Mouse (Mus musculus) frontal cortex, postnatal 25 days (tissue): ENCODE data around the gene Ctc1.
A peak's percentile ranks its signal among the peaks of the same experiment; 100 is the strongest.
"Not testable (repeated sequence)": the region's sequence is repeated elsewhere in the genome, so short reads cannot be mapped to it uniquely, and the experiment has no call there.

Experiments
- DNase-seq, 2 experiments: peaks; one replicate each; pipeline ENCODE4 v3.0.0; 2022; ENCODE audit warnings: low spot score in 2 of 2

Ctc1 gene

DNA sequence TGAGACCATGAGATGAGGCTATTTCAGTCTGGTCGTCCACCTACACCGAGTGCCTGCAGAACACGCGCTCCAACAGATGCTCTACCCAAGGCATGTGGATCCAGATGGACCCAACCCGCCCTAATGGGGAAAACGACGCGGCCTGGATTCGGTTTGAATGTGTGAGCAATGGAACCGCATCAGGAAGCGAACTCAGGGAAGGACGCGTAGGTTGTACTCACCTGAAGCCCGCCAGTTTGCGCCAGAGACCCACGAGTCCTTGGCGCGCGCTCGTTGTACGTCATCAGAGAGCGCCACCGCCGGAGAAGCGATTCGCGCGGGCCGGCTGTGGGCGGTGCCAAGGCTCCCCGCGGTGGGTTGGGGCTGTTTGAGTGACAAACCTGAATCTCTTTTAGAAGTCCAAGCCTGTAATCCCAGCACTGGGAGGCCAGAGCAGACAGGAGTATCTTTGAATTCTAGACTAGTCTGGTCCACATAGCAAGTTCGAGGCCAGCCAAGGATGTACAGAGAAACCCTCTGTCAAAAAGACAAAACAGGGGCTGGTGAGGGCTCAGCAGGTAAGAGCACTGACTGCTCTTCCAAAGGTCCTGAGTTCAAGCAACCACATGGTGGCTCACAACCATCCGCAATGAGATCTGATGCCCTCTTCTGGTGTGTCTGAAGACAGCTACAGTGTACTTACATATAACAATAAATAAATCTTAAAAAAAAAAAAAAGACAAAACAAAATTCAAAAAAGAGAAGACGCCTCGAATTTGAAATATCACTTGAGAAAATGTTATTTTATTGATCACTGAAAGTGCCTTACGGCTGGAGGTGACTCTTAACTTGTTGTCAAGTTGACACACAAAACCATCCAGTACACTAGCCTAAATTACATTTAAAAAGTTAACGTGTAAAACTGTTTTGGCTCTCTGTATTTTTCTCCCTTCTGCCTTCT lies 7.3 kb upstream of the Ctc1 start, which contains the start of gene Pfas:
Gene Pfas (minus strand): TSS at position 279 of the 940 bp plus-strand sequence.
- peak; percentile 87 to 88 for DNase-seq

DNA sequence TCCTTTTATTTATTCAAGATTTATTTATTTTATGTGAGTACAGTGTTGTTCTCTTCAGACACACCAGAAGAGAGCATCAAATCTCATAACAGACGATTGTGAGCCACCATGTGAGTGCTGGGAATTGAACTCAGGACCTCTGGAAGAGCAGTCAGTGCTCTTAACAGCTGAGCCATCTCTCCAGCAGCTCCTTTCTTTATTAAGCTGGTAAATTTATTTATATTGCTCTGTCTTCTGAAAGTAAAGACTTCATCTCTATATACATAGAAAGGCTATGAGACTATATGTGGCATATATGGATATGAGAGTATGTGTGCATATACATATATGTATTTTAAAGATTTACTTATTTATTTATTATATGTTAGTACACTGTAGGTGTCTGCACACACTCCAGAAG lies 6.2 kb upstream of the Ctc1 start:
- DNase-seq: no peak

DNA sequence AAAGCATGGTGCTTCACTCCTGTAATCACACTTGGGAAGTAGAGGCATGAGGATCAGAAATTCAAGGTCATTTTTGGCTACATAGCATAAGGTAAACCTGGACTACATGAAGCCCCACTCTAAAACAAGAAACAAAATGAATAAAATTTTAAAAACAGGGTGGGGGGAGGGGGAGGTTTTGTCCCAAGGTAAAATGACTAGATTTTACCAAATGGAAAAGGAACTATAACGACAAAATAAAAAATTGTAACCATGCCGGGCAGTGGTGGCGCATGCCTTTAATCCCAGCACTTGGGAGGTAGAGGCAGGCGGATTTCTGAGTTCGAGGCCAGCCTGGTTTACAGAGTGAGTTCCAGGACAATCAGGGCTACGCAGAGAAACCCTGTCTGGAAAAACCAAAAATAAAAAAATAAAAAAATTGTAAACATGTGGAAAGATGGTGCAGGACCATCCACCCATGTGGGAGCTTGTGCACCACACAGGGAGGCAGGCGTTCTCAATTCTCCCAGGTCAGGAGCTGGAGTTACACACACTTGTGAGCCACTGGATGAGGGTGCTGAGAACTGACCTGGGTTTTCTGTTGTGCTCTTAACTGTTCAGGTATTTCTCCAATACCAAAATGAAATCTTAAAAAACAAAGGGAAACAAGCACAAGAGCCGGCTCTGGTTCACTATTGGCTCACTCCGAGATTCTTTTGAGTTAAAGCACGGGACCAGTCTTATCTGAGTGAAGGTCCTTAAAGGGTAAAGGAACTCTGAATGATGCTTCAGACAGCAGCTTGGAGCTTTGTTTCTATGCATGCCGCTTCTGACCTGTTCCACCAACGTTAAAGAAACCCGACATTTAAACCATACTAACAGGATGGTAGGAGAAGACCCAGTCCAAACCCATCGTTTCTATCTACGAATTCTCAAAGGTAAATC lies 5.0 kb upstream of the Ctc1 start:
- no peak for DNase-seq

DNA sequence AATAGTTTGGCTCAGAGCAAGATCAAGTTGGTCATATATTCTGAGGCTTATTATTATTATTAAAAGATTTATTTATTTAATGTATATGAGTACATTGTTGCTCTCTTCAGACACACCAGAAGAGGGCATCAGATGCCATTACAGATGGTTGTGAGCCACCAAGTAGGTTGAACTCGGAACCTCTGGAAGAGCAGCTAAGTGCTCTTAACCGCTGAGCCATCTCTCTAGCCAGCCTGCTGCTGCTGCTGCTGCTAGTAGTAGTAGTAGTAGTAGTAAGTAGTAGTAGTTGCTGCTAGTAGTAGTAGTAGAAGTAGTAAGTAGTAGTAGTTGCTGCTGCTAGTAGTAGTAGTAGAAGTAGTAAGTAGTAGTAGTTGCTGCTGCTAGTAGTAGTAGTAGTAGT lies 4.3 kb upstream of the Ctc1 start:
- DNase-seq: not testable (repeated sequence)

DNA sequence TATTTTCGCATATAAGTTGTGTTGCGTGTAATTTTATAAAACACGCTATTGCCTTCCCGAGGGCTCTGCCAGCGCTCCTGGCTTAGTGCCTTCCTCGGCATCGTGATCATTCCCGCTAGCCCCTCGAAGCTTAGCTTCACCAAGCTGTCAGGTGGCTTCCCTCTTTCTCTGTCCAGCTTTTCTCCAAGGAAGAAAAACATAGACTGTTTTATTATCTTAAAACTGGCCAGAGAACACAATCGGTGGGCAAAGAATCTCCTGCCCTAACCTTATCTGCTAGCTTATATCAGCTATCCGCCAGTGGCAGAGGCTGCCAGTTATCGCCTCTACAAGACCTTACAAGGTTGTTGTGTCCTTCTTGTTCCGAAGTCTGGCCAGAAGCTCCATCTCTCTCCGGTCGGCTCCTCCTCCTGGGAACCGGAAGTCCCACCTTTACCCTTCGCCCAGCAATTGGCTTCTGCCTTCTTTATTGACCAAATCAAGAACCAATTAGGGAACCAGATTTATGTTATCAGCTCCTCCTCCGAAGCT lies 3.6 kb upstream of the Ctc1 start:
- peak; percentile 59 to 71 for DNase-seq

DNA sequence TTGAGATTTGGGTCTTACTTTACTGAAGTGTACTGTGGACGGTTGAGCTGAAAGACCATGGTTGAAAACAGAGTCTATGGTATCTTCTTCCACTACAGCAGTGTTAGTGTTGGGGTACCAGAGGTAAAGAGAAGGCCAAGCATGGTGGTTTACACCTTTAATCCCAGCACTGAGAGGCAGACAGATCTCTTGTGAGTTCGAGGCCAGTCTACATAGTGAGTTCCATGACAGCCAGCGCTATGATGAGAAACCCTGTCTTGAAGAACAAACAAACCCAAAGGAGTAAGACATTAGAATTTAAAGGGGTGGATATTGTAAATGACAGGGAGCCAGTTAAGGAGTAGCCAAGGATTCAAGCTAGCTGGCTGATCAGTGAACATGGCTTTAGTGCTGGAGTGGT lies 1.0 kb downstream of the Ctc1 start:
- DNase-seq: no peak

DNA sequence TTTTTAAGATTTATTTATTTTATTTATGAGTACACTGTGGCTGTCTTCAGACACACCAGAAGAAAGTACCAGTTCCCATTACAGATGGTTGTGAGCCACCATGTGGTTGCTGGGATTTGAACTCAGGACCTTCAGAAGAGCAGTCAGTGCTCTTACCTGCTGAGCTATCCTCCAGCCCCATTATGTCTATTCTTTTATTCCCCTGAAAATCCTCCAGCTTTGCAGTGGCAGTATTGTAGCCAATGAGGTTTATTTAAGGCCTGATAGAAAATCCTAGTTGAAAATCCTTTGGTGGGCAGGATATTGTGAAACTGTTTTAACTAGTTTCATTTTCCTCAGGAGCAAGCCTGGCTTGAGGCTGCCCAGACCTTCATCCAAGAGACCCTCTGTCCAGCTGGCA lies 5.0 kb downstream of the Ctc1 start:
- DNase-seq: no peak

DNA sequence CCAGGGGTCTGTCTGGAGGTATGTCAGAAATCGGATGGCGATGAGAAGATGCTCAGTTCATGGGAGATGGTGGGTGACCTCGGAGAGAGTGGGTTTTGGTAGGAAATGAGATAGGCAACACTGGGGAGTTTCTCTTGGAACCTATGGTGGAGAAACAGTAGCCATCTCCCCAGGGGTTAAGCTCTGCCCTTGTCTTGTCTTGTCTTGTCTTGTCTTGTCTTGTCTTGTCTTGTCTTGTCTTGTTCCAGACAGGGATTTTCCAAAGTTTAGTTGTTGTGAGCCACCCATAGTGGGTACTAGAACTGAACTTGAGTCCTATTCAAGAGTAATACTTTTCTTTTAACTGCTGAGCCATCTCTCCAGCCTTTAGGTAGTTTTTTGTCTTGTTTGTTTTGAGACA lies 10.9 kb downstream of the Ctc1 start:
- no peak for DNase-seq

DNA sequence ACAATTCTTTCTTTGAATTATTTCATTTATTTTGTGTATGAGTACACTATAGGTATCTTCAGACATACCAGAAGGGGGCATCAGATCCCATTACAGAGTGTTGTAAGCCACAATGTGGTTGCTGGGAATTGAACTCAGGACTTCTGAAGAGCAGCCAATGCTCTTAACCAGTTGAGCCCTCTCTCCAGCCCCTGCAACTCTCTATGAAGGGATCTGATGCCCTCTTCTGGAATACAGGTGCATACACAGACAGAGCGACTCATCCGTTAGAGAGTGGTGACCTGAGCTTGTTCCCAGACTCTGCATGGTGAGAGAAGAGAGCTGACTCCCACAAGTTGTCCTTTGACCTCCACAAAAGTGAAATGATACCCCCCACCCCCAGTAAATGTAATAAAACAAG lies 13.1 kb downstream of the Ctc1 start:
- DNase-seq: no peak

DNA sequence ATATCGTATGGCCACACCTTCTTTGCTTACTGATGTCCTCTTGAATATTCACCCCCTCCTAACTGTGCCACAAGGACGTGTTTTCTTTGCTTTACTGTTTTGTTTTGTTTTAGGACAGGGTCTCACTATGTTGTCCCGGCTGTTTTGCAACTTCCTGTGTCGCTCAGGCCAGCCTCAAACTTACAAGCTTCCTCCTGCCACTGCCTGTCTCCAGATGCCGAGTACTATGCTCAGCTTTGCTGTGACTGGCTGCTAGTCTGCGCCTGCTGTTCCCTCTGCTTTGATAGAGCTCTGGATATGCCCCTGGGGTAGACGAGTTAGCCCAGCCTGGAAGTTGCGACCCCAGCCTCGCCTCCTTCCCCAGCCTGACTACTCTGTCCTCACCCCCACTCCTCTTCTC lies 17.8 kb downstream of the Ctc1 start:
- no peak for DNase-seq

DNA sequence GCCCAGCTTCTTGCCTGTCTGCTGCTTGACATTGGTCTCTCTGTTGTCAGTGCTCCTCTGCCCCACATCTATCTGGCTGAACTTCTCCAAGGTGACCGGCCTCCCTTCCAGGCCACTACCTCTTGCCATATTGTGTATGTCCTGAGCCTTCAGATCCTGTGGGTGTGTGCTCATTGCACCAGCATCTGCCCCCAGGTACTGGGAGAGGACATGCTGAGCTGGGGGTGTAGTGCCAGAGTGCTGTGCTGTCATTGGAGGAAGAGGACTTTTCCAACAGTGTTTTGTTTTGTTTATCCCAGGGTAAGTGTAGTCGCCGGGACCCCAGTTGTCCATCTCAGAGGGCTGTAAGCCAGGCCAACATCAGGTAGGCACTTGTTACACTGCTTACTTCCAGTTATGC lies 18.9 kb downstream of the Ctc1 start:
- no peak for DNase-seq

DNA sequence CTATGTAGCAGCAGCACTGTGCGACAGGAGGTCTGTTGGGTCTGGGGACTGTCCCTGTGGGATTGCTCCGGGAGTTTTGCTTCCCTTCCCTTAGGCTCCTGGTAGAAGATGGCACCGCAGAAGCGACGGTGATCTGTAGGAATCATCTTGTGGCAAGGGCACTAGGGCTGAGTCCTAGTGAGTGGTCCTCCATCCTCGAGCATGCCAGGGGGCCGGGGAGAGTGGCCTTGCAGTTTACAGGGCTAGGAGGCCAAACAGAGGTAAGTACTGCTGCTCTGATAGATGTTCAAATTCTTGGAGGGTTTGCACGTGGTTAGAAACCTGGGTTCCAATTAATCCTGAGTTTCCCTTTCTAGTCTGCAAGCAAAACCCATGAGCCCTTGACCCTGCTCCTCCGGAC lies 19.7 kb downstream of the Ctc1 start:
- no peak for DNase-seq

DNA sequence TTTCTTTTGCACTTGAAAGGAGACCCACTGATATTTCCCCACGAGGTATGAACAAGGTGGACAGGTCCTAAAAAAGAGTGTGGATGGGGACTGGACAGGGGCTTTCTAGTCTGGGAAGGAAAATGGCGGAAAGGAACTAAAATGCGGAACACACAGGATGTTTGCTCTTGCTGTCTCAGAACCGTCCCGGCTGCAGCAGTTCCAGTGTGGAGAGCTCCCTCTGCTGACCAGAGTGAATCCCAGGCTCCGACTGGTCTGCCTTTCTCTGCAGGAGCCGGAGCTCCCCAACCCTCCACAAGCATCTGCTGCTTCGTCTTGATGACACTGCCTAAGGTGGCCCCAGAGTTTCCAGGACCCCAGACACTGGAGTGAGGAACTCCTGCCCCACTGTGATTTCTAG lies 20.1 kb downstream of the Ctc1 start:
- peak; percentile 74 to 82 for DNase-seq

DNA sequence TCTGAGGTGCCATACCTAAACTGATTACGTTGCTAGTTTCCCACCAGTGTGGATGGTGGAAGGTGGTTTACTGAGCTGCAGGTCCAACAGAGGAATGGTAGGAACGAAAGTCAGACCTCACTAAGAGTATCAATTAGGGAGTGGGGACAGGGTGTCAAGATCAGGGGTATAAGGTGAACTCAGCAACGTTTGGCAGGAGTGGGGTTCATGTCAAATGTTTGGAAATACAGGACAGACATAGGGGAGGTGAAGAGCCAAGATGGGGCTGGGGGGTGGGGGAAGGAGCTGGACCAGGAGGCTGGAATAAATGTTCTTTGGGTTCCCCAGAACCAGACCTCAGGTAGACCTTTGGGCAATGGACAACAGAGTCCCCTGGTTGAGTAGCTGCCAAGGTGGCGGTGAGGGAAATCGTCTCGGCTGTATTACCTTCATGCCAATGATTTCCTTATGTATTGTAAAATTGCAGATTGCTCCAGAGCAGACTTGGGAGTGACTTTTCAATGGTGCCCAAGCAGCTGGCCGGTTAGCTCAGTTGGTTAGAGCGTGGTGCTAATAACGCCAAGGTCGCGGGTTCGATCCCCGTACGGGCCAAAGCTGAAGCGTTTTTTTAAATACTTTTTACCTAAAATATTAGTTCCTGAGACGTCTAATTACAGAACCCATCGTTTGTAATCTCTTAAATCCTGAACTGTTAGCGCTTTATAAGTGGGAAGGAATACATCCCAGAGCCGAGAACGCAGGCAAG lies 20.9 kb downstream of the Ctc1 start:
- peak; percentile 93 to 96 for DNase-seq

DNA sequence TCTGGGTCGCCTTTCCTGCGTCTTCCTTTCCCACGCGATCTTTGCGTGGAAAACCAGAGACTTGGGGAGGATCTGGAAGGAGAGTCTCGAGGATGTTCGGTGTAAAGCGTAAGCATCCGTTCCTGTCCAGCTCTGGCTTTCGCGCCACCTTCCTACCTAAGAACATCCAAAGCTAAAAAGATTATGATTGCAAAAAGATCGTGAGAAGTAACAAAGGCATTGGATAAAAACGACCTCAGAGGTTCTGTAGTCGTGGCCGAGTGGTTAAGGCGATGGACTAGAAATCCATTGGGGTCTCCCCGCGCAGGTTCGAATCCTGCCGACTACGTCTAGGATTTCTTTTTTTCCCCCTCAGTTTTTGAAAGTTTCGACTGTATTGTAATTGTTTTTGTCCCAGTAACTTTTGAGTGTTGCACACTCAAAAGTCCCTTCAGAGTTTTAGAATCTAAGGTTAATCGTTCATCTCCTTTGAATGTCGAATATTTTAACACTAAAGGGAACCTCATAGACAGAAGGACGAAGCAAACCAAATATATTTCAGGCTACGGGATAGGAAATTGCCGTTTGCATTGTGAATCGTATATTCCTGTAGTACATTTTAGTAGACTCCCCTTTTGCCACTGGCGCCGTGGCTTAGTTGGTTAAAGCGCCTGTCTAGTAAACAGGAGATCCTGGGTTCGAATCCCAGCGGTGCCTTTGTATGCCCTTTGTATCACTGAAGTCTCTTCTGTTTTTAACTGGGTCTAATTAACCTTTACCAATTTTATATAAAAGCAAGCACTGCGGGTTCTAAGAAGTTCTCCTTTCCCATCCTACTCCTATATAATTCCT lies 21.7 kb downstream of the Ctc1 start:
- DNase-seq: peak; percentile 87 to 88

DNA sequence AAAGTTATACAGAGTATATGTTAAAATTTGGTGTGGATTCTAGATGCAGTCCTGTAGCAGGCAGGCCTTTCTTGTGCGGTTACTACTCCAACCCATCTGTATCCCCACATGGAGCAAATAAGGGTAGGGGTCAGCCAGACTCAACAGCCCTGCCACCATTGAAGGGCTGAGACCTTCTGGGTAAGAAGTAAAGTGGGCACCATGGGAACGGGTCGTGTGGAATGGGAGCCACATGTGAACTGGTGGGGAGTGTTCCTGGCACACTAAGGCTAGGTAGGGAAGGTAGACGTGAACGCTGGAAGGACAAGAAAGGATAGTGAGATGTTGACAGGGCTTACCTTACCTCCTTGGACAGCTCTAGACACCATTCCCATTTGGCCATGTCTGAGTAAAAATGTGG lies 22.5 kb downstream of the Ctc1 start:
- no peak for DNase-seq

DNA sequence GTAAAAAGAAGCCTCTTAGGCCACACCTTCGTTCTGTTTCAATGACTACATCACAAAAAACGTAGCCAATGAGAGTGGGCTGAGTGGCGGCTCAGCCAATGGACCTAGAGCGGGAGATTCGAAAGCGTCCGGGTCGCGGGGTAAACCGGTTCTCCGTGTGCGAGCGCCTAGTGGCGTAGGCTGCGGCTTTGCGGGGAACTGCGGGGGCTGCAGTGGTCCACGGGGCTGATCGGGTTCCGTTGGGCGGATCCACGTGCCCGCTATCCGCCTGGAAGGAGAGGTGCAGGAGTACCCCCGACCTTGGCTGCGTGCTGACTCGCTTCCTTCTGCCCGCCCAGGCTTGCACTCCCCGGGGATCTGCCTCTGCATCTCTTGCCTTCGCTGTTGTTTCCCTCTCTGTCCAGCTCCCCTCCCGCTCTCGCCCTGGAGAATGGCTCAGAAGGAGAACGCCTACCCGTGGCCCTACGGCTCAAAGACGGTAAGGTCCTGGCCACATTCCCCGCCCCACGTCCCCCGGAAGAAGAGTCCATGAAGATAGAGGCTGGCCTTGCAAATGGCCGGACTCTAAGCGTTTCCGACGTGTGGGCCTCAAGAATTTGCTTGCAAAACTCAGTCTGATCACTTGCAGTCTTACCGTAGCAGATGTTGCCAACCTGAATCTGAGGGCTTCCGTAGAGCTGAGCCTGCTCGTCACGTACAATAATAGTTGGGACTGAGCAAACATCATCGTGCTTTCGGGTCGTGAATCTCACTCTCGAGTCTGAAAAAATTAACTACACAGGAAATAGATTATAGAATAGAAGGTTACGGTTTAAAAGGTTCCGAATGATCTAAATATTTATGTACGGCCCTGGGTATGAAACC lies 30.1 kb downstream of the Ctc1 start, which contains the start of gene Aurkb:
Gene Aurkb (plus strand): TSS at position 117 of the 864 bp plus-strand sequence.
- DNase-seq: peak in 1 of 2 experiments; percentile 56

DNA sequence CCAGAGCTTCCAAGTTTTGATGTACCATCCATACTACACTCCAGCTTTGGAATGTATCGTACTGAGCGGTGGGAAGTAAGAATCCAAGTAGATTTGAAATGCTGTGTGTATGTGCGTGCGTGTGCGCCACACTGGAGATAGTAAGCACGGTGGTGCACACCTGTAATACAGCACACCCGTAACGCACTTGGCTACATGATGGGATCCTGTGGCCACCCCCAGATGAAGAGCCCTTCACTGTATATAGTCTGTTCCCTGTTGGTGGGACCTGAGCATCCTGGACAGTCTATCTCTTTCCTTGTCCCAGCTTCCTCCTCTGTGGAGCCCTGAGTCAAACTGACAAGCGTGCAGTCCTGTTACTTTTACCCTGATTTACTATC lies 30.7 kb downstream of the Ctc1 start:
- DNase-seq: no peak

DNA sequence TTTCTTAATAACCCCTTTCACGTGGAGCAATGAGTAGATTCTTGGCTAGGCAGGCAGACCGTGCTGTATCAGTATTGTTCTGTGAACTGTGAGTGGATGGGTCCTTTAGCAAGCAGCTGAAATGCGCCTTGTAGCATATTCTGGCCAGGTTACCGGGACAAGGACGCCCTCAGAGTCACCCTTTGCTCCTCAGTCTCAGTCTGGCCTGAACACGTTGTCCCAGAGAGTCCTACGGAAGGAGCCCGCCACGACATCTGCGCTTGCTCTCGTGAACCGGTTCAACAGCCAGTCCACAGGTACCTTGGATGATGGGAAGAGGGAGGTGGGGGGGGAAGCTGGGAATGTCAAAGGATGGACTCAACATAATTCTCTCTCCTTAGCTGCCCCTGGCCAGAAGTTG lies 31.9 kb downstream of the Ctc1 start:
- DNase-seq: no peak

DNA sequence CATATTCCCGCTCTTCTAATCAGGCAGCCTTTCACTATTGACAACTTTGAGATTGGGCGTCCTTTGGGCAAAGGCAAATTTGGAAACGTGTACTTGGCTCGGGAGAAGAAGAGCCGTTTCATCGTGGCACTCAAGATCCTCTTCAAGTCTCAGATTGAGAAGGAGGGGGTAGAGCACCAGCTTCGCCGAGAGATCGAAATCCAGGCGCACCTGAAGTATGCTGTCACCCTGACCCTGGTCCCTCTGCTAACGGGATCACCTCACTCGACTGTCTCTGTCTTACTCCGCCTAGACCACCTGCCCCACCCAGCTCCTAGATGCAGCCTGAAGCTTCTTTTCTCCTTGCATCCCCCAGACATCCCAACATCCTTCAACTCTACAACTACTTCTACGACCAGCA lies 32.4 kb downstream of the Ctc1 start:
- no peak for DNase-seq
